Mouse (Mus musculus) fat pad, adult 2 months (tissue): ENCODE measurements around the gene Rps16.
A peak's percentile ranks its signal among the peaks of the same experiment; 100 is the strongest.
"Not testable (repeated sequence)": the region's sequence is repeated elsewhere in the genome, so short reads cannot be mapped to it uniquely, and the experiment has no call there.

ENCODE experiments used
- DNase-seq: peaks from one replicate; pipeline ENCODE4 v3.0.0-alpha.2; 2011; ENCODE audit warnings: low read depth, low spot score; ENCODE audit errors: extremely low read depth

Rps16 gene

DNA sequence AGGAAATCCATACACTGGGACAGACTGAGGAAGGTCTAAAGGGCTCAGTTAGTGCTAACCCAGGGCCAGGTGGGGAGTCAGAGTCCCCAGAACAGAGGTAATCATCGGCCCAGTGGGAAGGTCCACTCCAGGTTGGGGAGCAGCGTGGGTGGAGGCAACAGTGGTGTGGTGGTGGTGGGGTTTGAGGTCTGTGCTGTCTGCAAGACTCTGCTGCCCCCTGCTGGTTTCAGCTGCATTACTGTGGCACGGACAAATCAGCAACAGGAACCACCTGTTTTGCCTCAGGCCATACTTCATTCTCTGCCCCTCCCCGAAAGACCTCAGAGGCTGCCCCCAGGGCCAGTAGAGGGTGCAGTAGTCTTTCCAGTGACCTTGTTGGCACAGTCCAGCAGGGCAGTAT, 36.0 kb downstream of the Rps16 start:
- DNase-seq, result no peak

DNA sequence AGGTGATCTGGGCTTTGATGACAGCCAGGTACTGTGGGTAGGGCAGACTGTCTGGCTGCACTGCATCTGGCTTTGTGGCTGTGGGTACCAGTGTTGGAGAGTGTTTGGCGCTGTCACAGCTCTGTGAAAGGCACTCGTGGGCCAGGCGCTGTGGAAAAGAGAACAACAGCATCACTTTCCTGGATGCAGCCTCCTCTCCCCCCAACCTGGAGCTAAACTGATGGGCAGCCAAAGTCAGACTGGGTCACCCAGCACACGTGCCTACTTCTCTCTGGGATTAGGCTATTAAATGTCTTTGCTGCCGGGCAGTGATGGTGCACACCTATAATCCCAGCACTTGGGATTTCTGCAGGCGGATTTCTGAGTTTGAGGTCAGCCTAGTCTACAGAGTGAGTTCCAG, 36.4 kb downstream of the Rps16 start:
- DNase-seq, result not testable (repeated sequence)

DNA sequence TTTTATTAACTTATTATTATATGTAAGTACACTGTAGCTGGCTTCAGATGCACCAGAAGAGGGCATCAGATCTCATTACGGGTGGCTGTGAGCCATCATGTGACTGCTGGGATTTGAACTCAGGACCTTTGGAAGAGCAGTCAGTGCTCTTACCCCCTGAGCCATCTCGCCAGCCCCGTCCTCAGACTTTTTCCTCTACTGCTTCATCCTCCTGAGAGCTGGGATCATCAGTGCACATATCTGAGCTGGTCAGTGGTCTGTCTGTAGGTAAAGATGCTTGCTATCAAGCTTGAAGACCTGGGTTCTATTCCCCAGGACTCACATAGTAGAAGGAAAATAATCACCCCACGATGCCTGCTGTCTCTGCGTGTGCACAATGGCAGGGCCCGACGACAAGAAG, 36.9 kb downstream of the Rps16 start:
- DNase-seq, result not testable (repeated sequence)

DNA sequence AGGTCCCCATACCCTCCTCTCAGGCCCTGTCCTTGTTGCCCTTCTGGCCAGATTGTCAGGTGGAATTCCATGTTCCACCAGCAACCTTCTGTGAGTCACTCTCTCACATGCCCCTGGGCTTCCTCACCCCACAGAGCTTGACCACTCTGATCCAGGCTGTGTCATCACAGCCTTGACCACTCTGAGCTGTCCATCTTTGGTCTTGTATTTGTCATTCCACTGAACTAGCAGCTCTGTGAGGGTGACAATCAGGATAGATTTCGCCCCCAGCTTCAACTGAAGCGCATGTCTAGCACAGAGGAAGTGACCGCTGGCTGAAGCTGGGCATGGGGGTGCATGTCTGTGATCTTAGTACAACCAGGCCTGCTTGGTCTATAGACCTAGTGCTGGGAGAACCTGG, 39.9 kb downstream of the Rps16 start:
- DNase-seq, result no peak

DNA sequence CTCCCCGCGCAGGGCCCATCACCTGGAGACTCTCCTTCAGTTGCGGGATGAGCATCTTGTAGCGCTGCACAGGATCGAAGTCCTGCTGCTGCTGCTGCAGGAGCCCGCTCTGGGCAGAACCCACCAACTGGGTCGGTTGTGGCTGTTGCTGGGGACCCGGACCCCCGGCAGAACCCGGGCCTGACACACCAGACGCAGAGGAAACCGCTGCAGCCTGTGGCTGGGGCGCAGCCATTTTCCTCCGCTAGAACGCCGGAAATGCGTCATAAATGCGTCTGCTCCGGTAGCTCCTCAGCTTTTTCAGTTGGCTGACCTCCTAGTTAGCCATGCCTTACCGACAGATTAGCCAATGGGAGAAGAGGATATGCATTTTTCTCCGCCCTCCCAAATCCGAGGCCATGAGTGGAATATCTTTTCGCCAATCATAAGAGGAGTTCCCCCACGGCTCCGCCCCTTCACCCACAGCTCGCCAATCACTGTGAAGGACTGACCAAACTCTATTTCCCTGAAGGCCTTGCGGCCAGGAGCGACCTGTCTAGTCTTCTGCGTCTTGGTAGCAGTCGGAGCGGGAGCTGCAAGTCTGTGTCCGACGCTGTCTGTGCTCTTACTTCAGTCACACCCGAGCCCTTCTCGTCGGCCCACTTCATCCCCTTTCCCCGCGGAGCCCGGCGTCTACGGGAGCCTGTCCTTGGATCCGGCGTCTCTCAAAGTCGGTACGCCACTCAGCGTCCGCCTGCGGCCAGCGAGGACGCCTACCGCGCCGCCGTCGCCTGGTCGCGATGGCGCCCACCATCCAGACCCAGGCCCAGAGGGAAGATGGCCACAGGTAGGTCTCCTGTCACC, 42.2 kb downstream of the Rps16 start, which contains the start of the genes Med29 and Paf1:
TSS of gene Med29 (minus strand) at position 280 of the 843 bp plus-strand sequence.
TSS of gene Paf1 (plus strand) at position 523 of the 843 bp plus-strand sequence.
- DNase-seq, result peak; percentile 99

DNA sequence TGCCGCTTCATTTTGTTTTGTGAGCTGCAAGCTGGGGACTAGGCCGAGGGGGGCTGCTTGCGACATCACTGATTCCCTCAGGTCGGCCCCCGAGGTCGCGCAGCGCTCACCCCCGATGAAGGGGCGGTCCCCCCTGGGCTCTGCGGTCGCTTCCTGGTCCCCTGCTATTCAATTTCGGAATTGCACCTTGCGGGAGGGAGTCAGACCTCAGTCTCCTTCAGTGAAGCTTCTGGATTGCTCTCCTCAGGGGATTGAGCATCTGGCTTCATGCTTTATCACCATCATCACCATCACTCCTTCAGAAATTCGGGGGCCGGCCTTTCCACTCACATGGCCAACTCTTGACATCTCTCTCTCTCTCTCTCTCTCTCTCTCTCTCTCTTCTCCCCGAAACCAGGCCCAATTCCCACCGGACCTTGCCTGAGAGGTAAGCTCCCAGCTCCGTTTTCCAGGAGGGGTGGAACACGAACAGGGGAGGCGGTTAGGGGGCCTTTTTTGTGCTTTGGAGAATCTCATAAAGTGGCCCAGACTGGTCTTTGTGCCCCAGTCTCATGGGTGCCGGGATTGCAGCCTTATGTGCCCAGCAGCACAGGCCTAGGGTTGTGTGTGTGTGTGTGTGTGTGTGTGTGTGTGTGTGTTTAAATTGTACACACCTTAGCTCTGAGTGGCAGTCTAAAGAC, 43.0 kb downstream of the Rps16 start:
- DNase-seq, result no peak

DNA sequence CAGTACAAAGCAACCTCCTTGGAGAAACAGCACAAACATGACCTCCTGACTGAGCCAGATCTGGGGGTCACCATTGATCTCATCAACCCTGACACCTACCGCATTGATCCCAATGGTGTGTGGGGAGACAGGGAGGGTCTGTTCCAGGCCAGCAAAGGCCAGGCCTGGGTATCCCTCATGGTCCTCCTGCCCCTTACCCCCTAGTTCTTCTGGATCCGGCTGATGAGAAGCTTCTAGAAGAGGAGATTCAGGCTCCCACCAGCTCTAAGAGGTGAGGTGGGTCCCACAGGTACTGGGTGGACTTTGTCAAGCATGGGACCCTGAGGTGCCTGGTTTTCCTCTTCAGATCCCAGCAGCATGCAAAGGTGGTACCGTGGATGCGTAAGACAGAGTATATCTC, 45.0 kb downstream of the Rps16 start:
- no peak for DNase-seq

DNA sequence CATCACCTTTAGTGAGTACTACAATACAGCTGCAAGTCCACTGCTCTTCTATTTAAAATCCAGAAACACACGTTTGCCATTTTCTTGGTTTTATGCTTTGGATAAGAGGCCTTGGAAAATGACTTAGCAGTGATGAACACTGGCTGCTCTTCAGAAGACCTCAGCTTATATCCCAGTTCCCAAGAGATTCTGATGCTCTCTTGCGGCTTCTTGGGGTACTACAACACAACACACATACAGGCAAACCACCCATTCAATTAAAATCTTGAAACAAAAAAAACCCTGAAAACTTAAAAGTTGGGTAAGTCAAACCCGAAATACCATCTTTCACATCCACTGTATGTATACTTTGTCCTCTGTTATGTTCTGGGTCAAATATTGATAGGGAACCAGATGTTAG, 47.5 kb downstream of the Rps16 start:
- no peak for DNase-seq

DNA sequence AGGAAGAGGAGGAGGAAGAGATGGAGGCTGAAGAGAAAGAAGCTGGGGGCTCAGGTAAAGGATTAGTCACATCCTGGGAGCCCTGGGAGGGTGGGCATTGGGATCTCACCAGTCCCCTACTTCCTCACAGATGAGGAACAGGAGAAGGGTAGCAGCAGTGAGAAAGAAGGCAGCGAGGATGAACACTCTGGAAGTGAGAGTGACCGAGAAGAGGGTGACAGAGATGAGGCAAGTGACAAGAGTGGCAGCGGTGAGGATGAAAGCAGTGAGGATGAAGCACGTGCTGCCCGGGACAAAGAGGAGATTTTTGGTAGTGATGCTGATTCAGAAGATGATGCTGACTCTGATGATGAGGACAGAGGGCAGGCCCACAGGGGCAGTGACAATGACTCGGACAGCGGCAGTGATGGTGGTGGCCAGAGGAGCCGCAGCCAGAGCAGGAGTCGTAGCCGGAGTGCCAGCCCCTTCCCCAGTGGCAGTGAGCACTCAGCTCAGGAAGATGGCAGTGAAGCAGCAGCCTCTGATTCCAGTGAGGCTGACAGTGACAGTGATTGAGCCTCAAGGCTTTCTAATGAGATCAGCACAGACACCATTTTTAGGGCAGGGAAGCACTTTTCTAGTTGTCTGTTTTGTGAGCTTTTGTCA, 48.4 kb downstream of the Rps16 start:
- DNase-seq, result no peak

DNA sequence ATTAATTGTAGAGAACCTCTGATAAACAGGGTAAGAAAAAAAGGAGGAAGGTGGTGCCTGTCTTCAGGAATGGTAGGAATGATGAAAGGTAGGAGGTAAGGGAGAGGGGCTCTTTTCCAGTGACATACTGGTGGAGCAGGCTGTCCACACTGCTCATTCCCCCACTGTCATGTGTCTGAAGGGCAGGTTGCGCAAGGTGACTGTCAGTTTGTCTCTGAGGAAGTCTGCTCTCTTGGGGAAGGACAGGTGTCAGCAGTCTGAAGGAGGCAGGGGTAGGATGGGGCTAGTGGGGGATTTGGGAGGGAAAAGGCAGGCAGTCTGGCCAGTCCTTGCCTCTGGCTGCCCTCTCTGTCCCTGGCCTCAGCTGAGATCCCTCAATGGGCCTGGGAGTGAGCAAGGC, 50.6 kb downstream of the Rps16 start:
- DNase-seq, result no peak

DNA sequence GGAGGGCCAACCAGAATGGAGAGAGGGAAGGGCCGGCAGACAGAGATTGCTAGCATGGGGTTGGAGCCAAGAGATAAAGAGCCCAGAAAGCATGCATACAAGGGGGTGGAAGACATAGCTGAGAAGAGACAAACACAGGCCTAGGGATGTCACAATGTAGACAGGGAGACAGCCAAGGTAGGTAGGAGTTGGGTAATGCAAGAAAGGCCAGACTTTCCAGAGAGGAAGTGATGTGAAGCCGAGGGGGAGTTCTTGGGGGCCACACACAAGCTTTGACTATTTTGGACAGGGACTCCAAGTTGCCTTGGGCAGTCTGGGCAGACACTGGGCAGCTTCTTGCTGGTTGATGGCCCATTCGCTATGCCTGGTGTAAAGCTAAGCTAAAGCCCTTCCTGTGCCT, 51.5 kb downstream of the Rps16 start:
- no peak for DNase-seq
